Mouse (Mus musculus) midbrain, embryonic 16.5 days (tissue): ENCODE data around the gene Gapt. TPM values are rescaled to one million over a fixed set of nuclear protein-coding genes. Genes with fewer than 3 reads are reported as not detected.

Experiments
- polyA plus RNA-seq: library from polyadenylated mRNA; unstranded; fragments of >200 nt; fragmentation: Nextera tagmentation; extraction: Ambion mirVana; gene quantifications from 2 replicates; pipeline ENCODE4 v1.2.1, GENCODE M21; 2015

The Gapt gene
- polyA plus RNA-seq, 1 experiment from 2014 or later = not detected

Other genes with a start within 250 kb of the Gapt start
- 242 and 262 TPM in 2 replicates for gene Rab3c, start 76.2 kb downstream of the Gapt start, polyA plus RNA-seq
- 177 and 180 TPM in 2 replicates for gene Plk2, start 37.8 kb upstream of the Gapt start, polyA plus RNA-seq